In the genomic region with DNA sequence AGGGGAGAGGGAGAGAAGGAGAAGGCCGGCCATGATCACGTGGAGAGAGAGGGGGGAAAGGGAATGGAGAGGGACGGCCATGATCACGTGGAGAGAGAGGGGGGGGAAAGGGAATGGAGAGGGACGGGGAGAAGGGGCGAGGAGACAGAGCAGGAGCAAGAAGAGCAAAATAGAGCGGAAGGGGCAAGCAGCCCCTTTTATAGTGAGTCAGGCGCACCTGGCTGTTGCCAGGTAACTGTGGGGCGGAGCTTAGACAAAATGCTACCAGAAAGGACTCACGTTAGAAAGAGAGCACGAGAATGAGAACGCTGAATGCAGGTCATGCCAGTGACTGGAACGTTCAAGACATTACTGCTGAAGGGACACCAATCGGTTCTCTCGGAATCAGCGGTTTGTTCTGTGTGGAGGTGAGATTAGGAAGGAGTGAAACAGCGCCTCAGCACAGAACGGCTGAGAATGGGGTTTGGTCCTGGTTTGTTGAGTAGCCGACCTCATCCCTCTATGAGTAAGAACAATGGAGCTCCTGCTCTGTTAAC, we compare ENCODE assay signal across 8 mouse cellular contexts. TPM values are rescaled to one million over a fixed set of nuclear protein-coding genes. Genes with fewer than 3 reads are reported as not detected.
DNase-seq lines count a peak whose midpoint lies in the region; ATAC-seq and TF ChIP-seq lines count a peak whose summit lies in the region.

No protein-coding gene starts in this region.

- no peaks in the 10 kb centered on the region for H3K9me3 ChIP-seq in heart, embryonic 12.5 days (replicated peaks)
- no peaks in the 10 kb centered on the region for H3K9me3 ChIP-seq in hindbrain, embryonic 12.5 days (replicated peaks)
- H3K9me3 ChIP-seq in midbrain, embryonic 13.5 days: no peaks in the 10 kb centered on the region

- ATAC-seq in heart, embryonic 12.5 days (ENCODE audit: insufficient number of reproducible peaks, low FRiP score): no peak
- no peak for ATAC-seq in hindbrain, embryonic 12.5 days (ENCODE audit: low FRiP score)
- peak; percentile 43; the same call in 1 of the 2 replicates for ATAC-seq in midbrain, embryonic 13.5 days

- DNase-seq in heart, postnatal 14 days: no peak
- DNase-seq in brain, adult 2 months (ENCODE audit: low read depth, low spot score): peak; percentile 86
- no peak for DNase-seq in thymus, adult 2 months
- no peak for DNase-seq in ovary, postnatal 14 days (ENCODE audit: low spot score)
- no peak for DNase-seq in layer of hippocampus, adult 9-11 months

- peak overlapping the region; percentile 27 for H3K4me3 ChIP-seq in heart, embryonic 12.5 days
- peak overlapping the region; percentile 19 for H3K4me3 ChIP-seq in hindbrain, embryonic 12.5 days
- H3K4me3 ChIP-seq in midbrain, embryonic 13.5 days (replicated peaks): peak overlapping the region; percentile 25
- no peak overlapping the region for H3K4me3 ChIP-seq in thymus, adult 2 months (ENCODE audit: control insufficient read depth, insufficient read depth, low read length)

- H3K4me1 ChIP-seq in heart, embryonic 12.5 days (replicated peaks): no peaks in the 10 kb centered on the region; the same call in 1 of the 2 replicates
- peaks cover 4% of the 10 kb centered on the region; the same call in 1 of the 2 replicates for H3K4me1 ChIP-seq in hindbrain, embryonic 12.5 days
- peaks cover 4% of the 10 kb centered on the region for H3K4me1 ChIP-seq in midbrain, embryonic 13.5 days (replicated peaks)
- peaks cover 4% of the 10 kb centered on the region; the same call in 1 of the 2 replicates for H3K4me1 ChIP-seq in thymus, adult 2 months (replicated peaks; ENCODE audit: control insufficient read depth, insufficient read depth, low read length)

- no peak overlapping the region for H3K9ac ChIP-seq in heart, embryonic 12.5 days
- H3K9ac ChIP-seq in hindbrain, embryonic 12.5 days: no peak overlapping the region
- H3K9ac ChIP-seq in midbrain, embryonic 13.5 days (replicated peaks): peak overlapping the region; percentile 48; the same call in 1 of the 2 replicates

- peaks cover 6% of the 10 kb centered on the region; the same call in 1 of the 2 replicates for H3K27me3 ChIP-seq in heart, embryonic 12.5 days (replicated peaks)
- no peaks in the 10 kb centered on the region for H3K27me3 ChIP-seq in hindbrain, embryonic 12.5 days
- 0 out of 2 replicates have a peak, but pooled peaks cover 4% of the 10 kb centered on the region for H3K27me3 ChIP-seq in midbrain, embryonic 13.5 days
- no peaks in the 10 kb centered on the region for H3K27me3 ChIP-seq in thymus, adult 2 months (ENCODE audit: control insufficient read depth, insufficient read depth, low read length)

- H3K27ac ChIP-seq in heart, embryonic 12.5 days (ENCODE audit: poor library complexity, severe bottlenecking): no peak overlapping the region
- no peak overlapping the region for H3K27ac ChIP-seq in hindbrain, embryonic 12.5 days
- H3K27ac ChIP-seq in midbrain, embryonic 13.5 days: no peak overlapping the region
- no peak overlapping the region for H3K27ac ChIP-seq in thymus, adult 2 months (ENCODE audit: control insufficient read depth, insufficient read depth, low read length)

- intact Hi-C loops in heart, postnatal 14 days (cut with DNase I): no loop called here

- TF ChIP-seq CTCF in thymus, adult 2 months (IDR thresholded peaks at IDR 0.05; ENCODE audit: borderline replicate concordance, control insufficient read depth, extremely low read depth, insufficient read depth, low read length, poor library complexity): no peak

- TF ChIP-seq POLR2A in thymus, adult 2 months (IDR thresholded peaks at IDR 0.05; ENCODE audit: control insufficient read depth, extremely low read depth, insufficient read depth, low read length, poor library complexity): no peak

- peak overlapping the region; percentile 65 for H3K4me2 ChIP-seq in heart, embryonic 12.5 days
- H3K4me2 ChIP-seq in hindbrain, embryonic 12.5 days (replicated peaks): peak overlapping the region; percentile 46
- peak overlapping the region; percentile 48 for H3K4me2 ChIP-seq in midbrain, embryonic 13.5 days (replicated peaks)

- 12% methylated on average over 19 of the region's 19 CpGs for WGBS in heart, embryonic 12.5 days
- WGBS in hindbrain, embryonic 12.5 days: 19% methylated on average over 19 of the region's 19 CpGs
- 18% methylated on average over 19 of the region's 19 CpGs for WGBS in midbrain, embryonic 13.5 days
- WGBS in thymus, adult 2 months: 40% methylated on average over 19 of the region's 19 CpGs

- H3K36me3 ChIP-seq in heart, embryonic 12.5 days: no peaks in the 10 kb centered on the region
- H3K36me3 ChIP-seq in hindbrain, embryonic 12.5 days: no peaks in the 10 kb centered on the region
- H3K36me3 ChIP-seq in midbrain, embryonic 13.5 days: no peaks in the 10 kb centered on the region
- H3K36me3 ChIP-seq in thymus, adult 2 months (ENCODE audit: control insufficient read depth, insufficient read depth, low read length): no peaks in the 10 kb centered on the region

RNA-seq across cellular contexts. Expression of a gene that starts 34.5 kb away (rescaled TPM):
- polyA plus RNA-seq in heart, embryonic 12.5 days (2016; fragmentation: Nextera tagmentation; extraction: Ambion mirVana): not detected in 2 replicates
- not detected for total RNA-seq in heart, postnatal 14 days (2021)
- polyA plus RNA-seq in hindbrain, embryonic 12.5 days (2016; fragmentation: Nextera tagmentation; extraction: Ambion mirVana): 0.93 and 1.6 TPM in 2 replicates
- 2.0 and 3.4 TPM in 2 replicates for polyA plus RNA-seq in midbrain, embryonic 13.5 days (2015; fragmentation: Nextera tagmentation; extraction: Ambion mirVana)
- polyA plus RNA-seq in thymus, adult 2 months (2012; rRNA removed): 0.17 and 0.23 TPM in 2 replicates

RNA-seq across cellular contexts. Expression of a gene that starts 45.3 kb away (rescaled TPM):
- polyA plus RNA-seq in heart, embryonic 12.5 days (2016; fragmentation: Nextera tagmentation; extraction: Ambion mirVana): not detected in 2 replicates
- total RNA-seq in heart, postnatal 14 days (2021): not detected
- 0.36 and 0.39 TPM in 2 replicates for polyA plus RNA-seq in hindbrain, embryonic 12.5 days (2016; fragmentation: Nextera tagmentation; extraction: Ambion mirVana)
- polyA plus RNA-seq in midbrain, embryonic 13.5 days (2015; fragmentation: Nextera tagmentation; extraction: Ambion mirVana): 0.20 and 0.27 TPM in 2 replicates
- 0.22 and 0.31 TPM in 2 replicates for polyA plus RNA-seq in thymus, adult 2 months (2012; rRNA removed)

RNA-seq across cellular contexts. Expression of a gene that starts 55.9 kb away (rescaled TPM):
- 216 and 231 TPM in 2 replicates for polyA plus RNA-seq in heart, embryonic 12.5 days (2016; fragmentation: Nextera tagmentation; extraction: Ambion mirVana)
- total RNA-seq in heart, postnatal 14 days (2021): 10 to 100 TPM; 24.8 to 27.2 TPM
- 404 and 420 TPM in 2 replicates for polyA plus RNA-seq in hindbrain, embryonic 12.5 days (2016; fragmentation: Nextera tagmentation; extraction: Ambion mirVana)
- polyA plus RNA-seq in midbrain, embryonic 13.5 days (2015; fragmentation: Nextera tagmentation; extraction: Ambion mirVana): 254 and 259 TPM in 2 replicates
- 261 and 320 TPM in 2 replicates for polyA plus RNA-seq in thymus, adult 2 months (2012; rRNA removed)
